Mouse (Mus musculus): ENCODE measurements around the gene D8Ertd738e.

- no peak for TF ChIP-seq CTCF (IDR thresholded peaks at IDR 0.05)
- TF ChIP-seq POLR2A (IDR thresholded peaks at IDR 0.05; ENCODE audit: insufficient read depth, low read depth, low read length), result no peak
- no peak for TF ChIP-seq EP300 (IDR thresholded peaks at IDR 0.05; ENCODE audit: insufficient read depth, low read depth, low read length)
Measured at GRCm38 (mm10) chr8:84222566-84223165, 26.9 kb downstream of the D8Ertd738e start.
